Mouse (Mus musculus) lung, embryonic 14.5 days (tissue): Measurements from ENCODE around the gene Pes1. TPM values are rescaled to one million over a fixed set of nuclear protein-coding genes. Genes with fewer than 3 reads are reported as not detected.

ENCODE experiments used
- ATAC-seq: fragments of 200-750 bp; cut with Nextera tagmentation; 2 replicates; pipeline ENCODE4 v1.8.0; 2017; ENCODE audit warnings: mild to moderate bottlenecking, moderate TSS enrichment, moderate library complexity; ENCODE audit not compliant: insufficient read depth
- DNase-seq: peaks from one replicate; pipeline ENCODE4 v3.0.0-alpha.2; 2015
- H3K27ac ChIP-seq: fragments of 300-500 bp; sonication (generic); 2 replicates; pipeline ENCODE4 v1.5.1; 2014; ENCODE audit warnings: low read depth, mild to moderate bottlenecking, moderate library complexity
- H3K27me3 ChIP-seq: fragments of 300-500 bp; sonication (generic); 2 replicates; pipeline ENCODE4 v1.6.1; 2014; ENCODE audit warnings: low read length, control low read depth; ENCODE audit not compliant: insufficient read depth
- H3K36me3 ChIP-seq: fragments of 300-500 bp; sonication (generic); 2 replicates; pipeline ENCODE4 v1.6.1; 2014; ENCODE audit warnings: control low read depth; ENCODE audit not compliant: insufficient read depth
- H3K4me1 ChIP-seq: fragments of 300-500 bp; sonication (generic); 2 replicates; pipeline ENCODE4 v1.6.1; 2014; ENCODE audit warnings: antibody characterized with exemption, control low read depth; ENCODE audit not compliant: insufficient read depth
- H3K4me2 ChIP-seq: fragments of 300-500 bp; sonication (generic); 2 replicates; pipeline ENCODE4 v1.6.1; 2014; ENCODE audit warnings: mild to moderate bottlenecking
- H3K4me3 ChIP-seq: fragments of 300-500 bp; sonication (generic); 2 replicates; pipeline ENCODE4 v1.5.1; 2014; ENCODE audit warnings: low read depth, low read length
- H3K9ac ChIP-seq: fragments of 300-500 bp; sonication (generic); 2 replicates; pipeline ENCODE4 v1.6.1; 2014
- H3K9me3 ChIP-seq: fragments of 300-500 bp; sonication (generic); 2 replicates; pipeline ENCODE4 v1.6.1; 2016; ENCODE audit warnings: low read depth, low read length, control low read depth
- CTCF ChIP-seq: IDR thresholded peaks from 2 replicates; pipeline ENCODE4 v1.5.1; 2016; ENCODE audit warnings: antibody characterized with exemption, low read depth
- whole genome bisulfite sequencing: fragments of 180-500 bp; shearing (Covaris S2); extraction: QIAGEN DNeasy Blood & Tissue Kit; methylation state at CpG from one replicate; pipeline ENCODE4 v1.1.7; 2014; 5-methylcytosine and 5-hydroxymethylcytosine counted together
- polyA plus RNA-seq: library from polyadenylated mRNA; unstranded; fragments of >200 nt; fragmentation: Nextera tagmentation; extraction: Ambion mirVana; gene quantifications from 2 replicates; pipeline ENCODE4 v1.2.1, GENCODE M21; 2014

Pes1 gene
- polyA plus RNA-seq, 1 experiment from 2014 or later = 77.2 TPM

- ATAC-seq (no peak), DNase-seq (no peak)
- H3K4me1 ChIP-seq = no peaks in the 10 kb centered on the region
- WGBS = 60% methylated on average over 9 of the region's 9 CpGs
- H3K4me3 ChIP-seq = no peak overlapping the region
- H3K36me3 ChIP-seq = no peaks in the 10 kb centered on the region
- no peak overlapping the region for H3K27ac ChIP-seq
- no peak overlapping the region for H3K4me2 ChIP-seq
- H3K9me3 ChIP-seq = no peaks in the 10 kb centered on the region
- H3K9ac ChIP-seq = no peak overlapping the region
- H3K27me3 ChIP-seq = peaks cover 8% of the 10 kb centered on the region; the same call in 1 of the 2 replicates
- no peak for TF ChIP-seq CTCF
Observed at GRCm38 (mm10) chr11:4027561-4028334, 64.0 kb downstream of the Pes1 start.

- Histone ChIP-seq H3K4me3 (no peak overlapping the region), H3K9ac (no peak overlapping the region), H3K36me3 (no peaks in the 10 kb centered on the region), H3K9me3 (no peaks in the 10 kb centered on the region), H3K27me3 (peaks cover 8% of the 10 kb centered on the region; the same call in 1 of the 2 replicates), H3K27ac (no peak overlapping the region), H3K4me2 (no peak overlapping the region), H3K4me1 (no peaks in the 10 kb centered on the region)
- TF ChIP-seq CTCF = 0 out of 2 replicates have a peak, but pooled peaks have one; percentile 9
- 63% methylated on average over 4 of the region's 4 CpGs for WGBS
- ATAC-seq (no peak), DNase-seq (no peak)
Observed at GRCm38 (mm10) chr11:4029343-4029742, 65.6 kb downstream of the Pes1 start.

Other genes with a start within 250 kb of the Pes1 start
- gene Osbp2, start 100.1 kb upstream of the Pes1 start, polyA plus RNA-seq = 0.12 and 0.46 TPM in 2 replicates
- 0.14 TPM in 1 of 2 replicates, not detected in the other for gene 4921536K21Rik, start 68.9 kb upstream of the Pes1 start, polyA plus RNA-seq
- 8.8 and 11.0 TPM in 2 replicates for gene Dusp18, start 68.7 kb upstream of the Pes1 start, polyA plus RNA-seq
- gene Slc35e4, start 49.3 kb upstream of the Pes1 start, polyA plus RNA-seq = 1.9 and 2.7 TPM in 2 replicates
- 37.9 and 43.2 TPM in 2 replicates for gene Tcn2, start 31.8 kb upstream of the Pes1 start, polyA plus RNA-seq
- gene 4930556J24Rik, start 12.8 kb downstream of the Pes1 start, polyA plus RNA-seq = 0.16 TPM in 2 replicates
- gene Gal3st1, start 19.7 kb downstream of the Pes1 start, polyA plus RNA-seq = 4.6 and 5.3 TPM in 2 replicates
- 3.8 and 4.2 TPM in 2 replicates for gene Sec14l4, start 67.5 kb downstream of the Pes1 start, polyA plus RNA-seq
- gene Sec14l3, start 100.9 kb downstream of the Pes1 start, polyA plus RNA-seq = 1.2 and 1.5 TPM in 2 replicates
- gene Mtfp1, start 131.5 kb downstream of the Pes1 start, polyA plus RNA-seq = 8.6 and 10.8 TPM in 2 replicates
- 1.5 and 1.9 TPM in 2 replicates for gene Sec14l2, start 159.4 kb downstream of the Pes1 start, polyA plus RNA-seq
- 32.6 and 33.0 TPM in 2 replicates for gene Rnf215, start 171.2 kb downstream of the Pes1 start, polyA plus RNA-seq
- gene Ccdc157, start 196.3 kb downstream of the Pes1 start, polyA plus RNA-seq = 5.3 and 6.6 TPM in 2 replicates
- 64.1 and 68.7 TPM in 2 replicates for gene Sf3a1, start 196.4 kb downstream of the Pes1 start, polyA plus RNA-seq
- 19.6 and 20.9 TPM in 2 replicates for gene Tbc1d10a, start 222.8 kb downstream of the Pes1 start, polyA plus RNA-seq